Mouse (Mus musculus): ENCODE data around the gene Sgf29.
"Not testable (repeated sequence)": the region's sequence is repeated elsewhere in the genome, so short reads cannot be mapped to it uniquely, and the experiment has no call there.

Gene Sgf29

DNA sequence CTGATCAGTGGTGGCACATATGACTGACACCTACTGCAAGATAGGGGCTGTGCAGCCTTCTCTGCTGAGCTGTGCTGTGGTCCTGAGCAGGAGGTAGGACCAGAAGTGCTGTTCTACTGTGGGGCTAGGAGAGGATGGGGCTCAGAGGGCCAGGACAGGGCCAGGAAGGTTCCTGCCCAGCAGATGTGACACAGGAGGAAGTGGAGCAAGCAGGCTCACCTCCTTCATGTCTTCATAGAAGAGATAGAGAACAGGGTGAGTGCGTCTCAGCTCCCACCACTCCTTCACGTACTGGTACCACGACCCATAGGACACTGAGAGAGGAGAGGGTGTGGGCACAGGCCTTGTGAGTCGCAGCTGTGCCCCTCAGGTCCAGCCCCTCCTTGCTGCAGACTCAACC, 39.0 kb downstream of the Sgf29 start:
- not testable (repeated sequence) for DNase-seq (ENCODE audit: low spot score)

DNA sequence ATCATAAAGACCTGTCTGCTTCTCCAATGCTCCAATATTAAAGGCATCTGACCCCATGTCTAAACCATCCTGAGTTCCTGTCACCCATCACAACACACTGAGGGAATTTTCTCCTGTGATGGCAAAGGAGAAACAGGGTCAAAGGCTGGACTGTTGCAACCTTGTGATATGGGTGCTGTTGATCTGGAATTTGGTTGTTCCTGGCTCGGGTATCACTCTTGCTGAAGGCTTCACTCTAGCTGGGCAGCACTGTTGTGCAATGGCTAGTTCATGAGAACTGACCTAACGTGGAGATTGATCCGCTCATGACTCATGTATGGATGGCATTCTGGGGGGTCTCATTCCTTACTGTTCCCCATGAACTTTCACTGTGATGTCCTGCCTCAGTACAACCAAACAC, 39.9 kb downstream of the Sgf29 start:
- DNase-seq (ENCODE audit: low spot score): no peak

DNA sequence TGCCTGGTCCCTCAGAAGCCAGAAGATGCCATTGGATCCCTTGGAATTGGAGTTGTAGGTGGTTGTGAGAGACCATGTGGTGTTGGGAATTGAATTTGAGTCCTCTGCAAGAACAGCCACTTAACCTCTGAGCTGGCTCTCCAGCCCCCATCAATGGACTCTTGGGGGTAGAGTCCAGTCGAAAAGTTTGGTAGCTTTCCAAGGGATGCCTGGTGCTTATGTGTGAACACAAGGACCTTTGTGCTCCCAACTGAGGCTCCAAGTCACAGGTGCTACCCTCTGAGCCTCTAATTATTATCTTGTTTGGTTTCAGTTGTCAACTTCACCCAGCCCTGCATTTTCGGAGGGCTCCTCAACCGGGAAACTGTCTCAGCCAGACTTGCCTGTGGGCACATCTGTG, 41.6 kb downstream of the Sgf29 start:
- no peak for DNase-seq (ENCODE audit: low spot score)

DNA sequence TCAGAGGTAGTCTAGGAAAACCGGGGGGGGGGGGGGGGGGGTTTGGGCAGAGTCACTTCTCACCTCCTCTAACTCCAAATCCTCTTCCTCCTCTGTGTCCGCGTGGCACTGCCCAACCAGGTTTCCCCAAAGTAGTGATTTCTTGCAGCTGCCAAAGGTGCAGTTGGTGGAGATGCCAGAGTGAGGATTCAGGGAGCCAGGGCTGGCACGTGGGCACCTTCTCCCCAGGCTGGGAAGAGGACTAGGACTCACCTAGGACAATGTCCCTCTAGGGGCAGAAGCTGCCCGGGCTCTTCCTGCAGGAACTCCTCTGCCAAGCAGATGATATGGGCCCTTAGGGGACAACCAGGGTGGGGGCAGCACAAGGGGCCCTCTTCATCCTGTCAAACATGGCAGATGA, 42.6 kb downstream of the Sgf29 start:
- DNase-seq (ENCODE audit: low spot score): no peak

DNA sequence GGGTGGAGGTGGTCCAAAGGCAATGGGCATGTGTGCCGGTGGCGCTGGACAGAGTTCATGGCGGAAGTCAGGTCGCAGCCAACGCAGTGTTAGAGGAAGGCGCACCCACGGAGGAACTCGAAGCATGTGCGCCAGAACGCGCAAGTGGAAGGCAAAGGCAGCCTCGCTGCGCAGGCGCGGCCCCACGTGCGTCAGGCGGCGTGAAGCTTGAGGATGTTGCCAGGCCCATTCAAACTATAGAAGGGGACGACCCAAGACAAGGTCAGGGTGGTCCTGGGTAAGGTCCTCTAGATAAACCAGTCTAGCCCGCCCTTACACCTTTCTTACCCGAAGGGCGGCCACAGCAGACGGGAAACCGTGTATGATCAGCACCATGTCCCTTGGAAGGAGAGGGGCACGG, 43.3 kb downstream of the Sgf29 start:
- DNase-seq (ENCODE audit: low spot score): no peak

DNA sequence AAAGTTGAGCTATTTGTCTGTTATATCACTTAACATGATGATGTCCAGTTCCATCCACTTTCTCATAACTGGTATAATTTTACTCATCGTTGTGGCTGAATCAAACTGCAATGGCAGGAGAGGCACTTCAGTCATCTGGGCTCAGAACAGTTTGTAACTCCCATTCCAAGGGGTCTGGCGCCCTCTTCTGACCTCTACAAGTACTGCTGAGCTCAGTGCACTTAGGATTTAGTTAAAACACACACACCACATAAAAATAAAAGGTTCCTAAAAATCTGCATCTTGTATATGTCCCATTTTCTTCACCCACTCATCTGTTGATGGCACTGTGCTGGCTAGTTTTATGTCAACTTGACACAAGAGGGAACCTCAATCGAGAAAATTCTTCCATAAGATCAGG, 44.1 kb downstream of the Sgf29 start:
- peak; percentile 85 for DNase-seq (ENCODE audit: low spot score)

DNA sequence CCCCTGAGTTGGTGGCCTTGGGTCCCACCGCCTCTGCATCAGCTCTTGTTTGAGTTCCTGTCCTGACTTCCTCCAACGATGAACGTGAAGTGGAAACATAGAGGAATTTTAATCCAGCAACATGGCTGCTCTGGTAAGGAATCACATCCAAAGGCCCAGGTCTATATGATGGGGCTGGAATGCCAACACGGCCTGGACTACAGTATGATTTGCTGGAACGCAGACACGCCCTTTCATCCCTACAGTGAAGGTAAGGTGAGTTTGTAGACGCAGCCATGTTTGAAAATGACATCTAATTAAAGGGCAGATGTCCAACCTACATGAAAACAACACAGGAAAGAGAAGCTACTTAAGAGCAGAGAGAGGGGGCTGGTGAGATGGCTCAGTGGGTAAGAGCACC, 44.7 kb downstream of the Sgf29 start:
- DNase-seq (ENCODE audit: low spot score): no peak

DNA sequence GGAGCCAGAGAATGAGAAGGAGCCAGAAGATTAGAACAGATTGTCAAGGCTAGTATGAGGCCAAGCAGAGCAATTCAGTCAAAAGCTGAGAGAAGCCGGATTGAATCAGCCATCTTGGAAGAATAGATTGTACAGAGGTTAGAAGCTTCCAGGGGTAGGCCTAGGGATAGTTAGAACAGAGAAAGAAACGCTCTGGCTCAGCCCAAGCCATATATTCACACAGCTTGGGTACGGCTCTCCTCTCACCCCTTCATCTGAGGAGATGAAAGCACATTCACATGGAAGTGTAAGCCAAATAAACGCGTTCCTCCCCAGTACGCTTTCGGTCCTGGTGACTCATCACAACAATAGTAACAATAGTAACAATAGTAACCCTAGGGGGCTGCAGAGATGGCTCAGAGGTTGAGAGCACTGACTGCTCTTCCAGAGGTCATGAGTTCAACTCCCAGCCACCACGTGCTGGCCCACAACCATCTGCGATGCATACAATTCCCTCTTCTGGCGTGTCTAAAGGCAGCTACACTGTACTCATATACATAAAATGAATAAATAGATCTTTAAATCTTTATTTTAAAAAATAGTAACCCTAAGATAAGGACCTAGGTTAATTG, 45.4 kb downstream of the Sgf29 start:
- DNase-seq (ENCODE audit: low spot score): no peak

DNA sequence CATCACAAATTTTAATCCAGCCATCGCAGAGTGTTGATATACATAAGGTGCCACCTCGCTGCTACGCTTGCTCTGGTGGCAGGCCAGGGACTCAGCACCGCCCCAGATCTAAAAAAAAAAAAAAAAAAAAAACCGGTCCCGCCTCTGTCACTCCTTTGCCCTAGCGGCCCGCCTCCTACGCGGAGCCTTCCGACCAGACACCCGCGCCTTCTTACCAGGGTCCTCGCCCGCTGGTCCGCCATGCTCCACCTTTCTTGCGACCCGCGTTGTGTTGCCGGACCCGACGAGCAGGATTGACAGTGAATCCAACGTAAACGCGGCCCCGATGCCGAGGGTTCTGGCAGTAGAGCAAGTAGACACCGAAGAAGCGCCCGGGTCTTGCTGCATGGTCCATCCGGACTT, 46.1 kb downstream of the Sgf29 start, which contains the start of gene Bola2:
TSS of gene Bola2 (plus strand) at position 192 of the 402 bp plus-strand sequence.
- peak; percentile 74 for DNase-seq (ENCODE audit: low spot score)

DNA sequence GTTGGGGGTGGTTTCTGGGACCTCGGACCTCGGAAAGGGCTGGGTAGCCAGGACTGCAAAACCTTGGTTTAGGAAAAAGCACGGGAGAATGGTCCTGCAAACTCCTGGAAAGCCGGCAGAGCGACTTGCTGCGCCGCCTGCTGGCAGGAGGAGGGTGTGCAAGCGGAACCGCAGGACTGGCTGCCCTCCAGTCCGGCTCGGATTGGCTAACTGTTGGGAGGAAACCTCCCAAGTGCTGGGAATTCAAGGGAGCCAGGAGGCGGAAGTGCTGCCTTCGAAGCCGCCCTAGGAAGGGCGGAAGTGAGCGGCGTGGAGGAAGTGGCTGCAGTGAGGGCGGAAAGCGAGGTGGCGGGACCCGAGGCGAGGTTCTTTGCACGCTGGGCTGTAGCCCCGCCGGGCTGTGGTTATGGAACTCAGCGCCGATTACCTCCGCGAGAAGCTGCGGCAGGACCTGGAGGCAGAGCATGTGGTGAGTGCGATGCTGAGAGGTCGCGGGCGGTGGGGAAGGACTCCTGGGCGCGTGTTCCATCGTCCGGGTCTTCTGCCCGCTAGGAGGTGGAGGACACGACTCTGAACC, 46.6 kb downstream of the Sgf29 start, which contains the start of gene Slx1b:
TSS of gene Slx1b (minus strand) at position 154 of the 577 bp plus-strand sequence.
- peak; percentile 94 for DNase-seq (ENCODE audit: low spot score)

DNA sequence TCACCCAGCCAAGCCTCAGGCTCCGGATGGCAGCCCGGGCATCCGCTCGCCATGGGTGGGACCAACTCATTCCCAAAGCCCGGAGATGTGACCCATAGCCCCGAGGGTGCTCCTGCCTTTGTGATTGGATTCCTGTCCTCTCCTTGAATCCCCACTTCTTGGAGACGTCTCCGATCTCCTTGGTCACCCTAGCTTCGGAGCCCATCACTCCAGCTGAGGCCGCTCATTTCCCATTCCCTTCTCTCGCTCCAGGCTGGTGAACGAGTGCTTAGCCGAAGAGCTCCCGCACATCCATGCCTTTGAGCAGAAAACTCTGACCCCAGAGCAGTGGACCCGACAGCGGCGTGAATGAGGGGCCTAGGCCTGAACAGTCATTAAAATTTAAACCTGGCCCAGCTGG, 47.2 kb downstream of the Sgf29 start:
- DNase-seq (ENCODE audit: low spot score): no peak

DNA sequence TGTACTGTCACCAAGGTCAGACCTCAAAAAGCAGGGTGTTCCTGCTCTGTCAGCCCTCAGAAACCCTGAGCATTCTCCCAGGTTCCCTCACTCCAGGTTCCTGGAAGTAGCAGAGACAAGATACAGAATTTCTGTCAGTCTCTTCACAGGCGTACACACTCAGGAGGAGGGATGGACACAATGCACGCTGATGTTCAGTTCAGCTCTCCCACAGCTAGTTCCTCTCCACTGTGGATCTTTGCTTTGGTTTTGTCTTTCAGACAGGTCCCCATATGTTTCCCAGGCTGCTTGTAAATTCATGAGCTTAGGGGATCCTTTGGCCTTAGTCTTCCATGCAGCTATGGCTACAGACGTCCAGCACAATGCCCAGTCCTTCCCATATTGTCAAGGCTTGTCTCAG, 47.8 kb downstream of the Sgf29 start:
- no peak for DNase-seq (ENCODE audit: low spot score)

DNA sequence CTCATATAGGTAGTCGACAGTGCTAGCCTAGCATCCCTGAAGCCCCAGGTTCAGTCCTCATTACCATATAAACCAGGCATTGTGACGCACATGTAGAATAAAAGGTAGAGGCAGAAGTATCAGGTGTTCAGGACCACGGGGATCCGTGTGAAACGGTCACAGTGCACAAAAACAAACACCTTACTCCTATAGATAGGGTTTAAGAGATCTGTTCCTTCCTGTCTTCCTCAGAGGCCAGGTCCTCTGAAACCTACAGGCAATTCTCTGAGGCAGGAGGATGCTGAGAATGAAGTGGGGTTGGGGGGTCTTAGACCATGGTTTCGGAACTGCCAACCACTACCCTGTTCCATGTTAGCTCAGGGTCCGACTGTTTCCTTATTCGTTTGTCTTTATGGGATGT, 48.7 kb downstream of the Sgf29 start:
- no peak for DNase-seq (ENCODE audit: low spot score)

DNA sequence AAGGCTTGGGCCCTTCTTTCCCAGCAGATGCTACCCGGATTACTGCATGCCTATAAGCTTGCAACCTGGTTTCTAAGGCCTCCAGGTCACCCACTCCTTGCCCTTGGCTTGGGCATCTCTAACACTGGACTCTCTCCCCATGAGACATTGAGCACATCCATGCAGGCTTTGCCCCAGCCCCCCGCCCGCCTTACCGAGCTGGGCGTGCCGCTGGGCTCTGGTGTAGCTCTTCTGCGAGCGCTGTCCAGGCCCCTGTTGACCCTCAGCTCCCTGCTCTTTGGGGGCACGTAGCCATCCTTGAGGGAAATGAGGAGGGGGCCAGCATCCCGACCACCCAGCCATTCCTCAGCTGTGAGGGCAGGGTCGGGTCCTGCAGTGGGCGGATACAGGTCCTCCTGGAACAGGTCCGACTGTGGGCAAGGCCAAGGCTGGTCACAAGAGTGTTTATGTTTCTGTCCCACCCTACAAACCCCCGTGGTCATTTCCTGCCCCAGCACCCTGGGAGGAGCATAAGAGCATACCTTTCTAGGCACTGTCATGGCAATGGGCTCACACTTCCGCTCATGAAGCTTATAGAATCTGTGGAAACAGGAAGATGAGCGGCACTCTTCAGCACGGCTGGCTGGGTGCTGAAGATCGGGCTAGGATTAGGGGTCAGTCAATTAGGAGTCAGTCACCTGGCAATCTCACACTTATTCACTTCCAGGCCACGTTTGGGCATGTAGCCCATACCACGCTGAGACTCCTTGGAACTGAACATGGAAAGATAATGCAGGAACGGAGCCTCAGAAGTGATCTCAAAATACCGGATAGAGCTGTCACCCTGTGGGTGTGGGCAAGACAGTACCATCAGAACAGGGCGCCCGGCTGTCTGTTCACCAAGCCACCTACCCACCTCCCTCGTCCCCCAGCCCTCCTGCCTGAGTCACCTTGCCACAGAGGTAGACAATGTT, 51.2 kb downstream of the Sgf29 start:
- DNase-seq (ENCODE audit: low spot score): no peak

DNA sequence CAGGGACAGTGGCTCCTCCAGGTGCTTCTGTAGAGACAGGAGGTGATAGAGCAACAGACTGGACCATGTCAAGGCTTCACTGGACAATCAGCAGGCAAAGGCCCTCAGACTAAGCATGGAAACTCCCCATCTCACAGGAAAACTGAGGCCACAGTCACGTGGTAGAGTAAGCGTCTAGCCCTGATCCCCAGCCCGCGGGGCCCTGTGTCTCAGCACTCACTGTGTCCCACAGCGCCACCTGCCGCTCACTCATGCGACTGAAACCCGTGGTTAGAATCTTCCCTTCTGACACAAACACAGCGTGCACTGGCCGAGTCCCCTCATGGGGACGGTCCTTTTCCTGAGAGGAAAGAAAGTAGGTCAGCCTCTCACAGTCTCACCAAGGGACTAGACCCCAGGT, 52.0 kb downstream of the Sgf29 start:
- peak; percentile 91 for DNase-seq (ENCODE audit: low spot score)

DNA sequence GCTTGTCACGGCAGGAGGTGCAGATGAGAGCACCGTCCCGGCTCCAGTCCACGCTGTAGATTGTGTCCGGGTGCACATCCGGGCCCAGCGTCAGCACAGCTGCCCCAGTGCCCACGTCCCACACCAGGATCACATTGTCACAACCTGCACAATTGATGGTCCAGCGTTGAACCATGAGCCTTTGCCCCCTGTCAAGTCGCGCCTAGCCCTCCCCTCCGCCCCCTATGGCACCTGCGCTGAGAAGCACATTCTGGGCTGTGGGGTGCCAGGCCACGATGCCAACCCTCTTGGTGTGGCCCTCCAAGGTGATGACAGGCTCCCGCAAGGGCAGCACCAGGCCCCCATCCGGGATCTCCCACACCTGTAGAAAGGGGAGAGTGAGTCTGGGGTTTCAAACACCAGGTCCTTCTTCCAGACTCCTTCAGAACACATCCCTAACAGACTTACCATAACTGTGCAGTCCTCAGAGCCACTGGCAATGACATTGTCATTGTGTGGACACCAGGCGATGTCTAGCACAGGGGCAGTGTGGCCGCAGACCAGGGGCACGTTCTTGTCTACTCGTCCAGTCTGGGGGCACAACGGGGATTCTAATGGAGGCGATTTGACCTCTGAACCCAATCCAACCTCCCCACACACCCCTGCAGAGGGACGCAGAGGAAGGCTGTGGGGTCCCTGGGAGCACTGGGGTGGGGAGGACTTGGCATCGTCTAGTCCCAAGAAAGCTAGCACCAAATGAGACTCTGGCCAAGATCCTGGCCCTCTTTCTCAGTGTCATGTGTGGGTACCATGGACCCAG, 52.6 kb downstream of the Sgf29 start:
- no peak for DNase-seq (ENCODE audit: low spot score)

DNA sequence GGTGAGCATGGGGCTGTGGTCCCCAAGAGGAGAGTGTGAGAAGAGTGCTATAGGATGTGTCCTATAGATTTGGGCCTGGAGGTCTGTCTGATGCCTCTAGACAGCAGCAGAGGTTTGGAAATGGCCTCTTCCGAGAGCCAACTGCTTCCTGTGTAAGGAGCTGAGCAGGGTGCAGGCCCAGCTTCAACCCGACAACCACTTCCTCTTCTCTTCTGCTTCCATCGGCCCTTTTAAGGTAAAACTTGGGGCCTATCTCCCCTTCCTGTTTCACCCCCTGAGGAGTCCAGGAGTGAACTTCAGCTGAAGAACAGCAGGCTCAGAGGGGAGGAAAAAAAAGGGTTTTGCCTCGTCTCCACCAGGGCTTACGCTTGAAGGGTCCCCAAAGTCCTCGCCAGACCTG, 53.2 kb downstream of the Sgf29 start:
- peak; percentile 88 for DNase-seq (ENCODE audit: low spot score)

DNA sequence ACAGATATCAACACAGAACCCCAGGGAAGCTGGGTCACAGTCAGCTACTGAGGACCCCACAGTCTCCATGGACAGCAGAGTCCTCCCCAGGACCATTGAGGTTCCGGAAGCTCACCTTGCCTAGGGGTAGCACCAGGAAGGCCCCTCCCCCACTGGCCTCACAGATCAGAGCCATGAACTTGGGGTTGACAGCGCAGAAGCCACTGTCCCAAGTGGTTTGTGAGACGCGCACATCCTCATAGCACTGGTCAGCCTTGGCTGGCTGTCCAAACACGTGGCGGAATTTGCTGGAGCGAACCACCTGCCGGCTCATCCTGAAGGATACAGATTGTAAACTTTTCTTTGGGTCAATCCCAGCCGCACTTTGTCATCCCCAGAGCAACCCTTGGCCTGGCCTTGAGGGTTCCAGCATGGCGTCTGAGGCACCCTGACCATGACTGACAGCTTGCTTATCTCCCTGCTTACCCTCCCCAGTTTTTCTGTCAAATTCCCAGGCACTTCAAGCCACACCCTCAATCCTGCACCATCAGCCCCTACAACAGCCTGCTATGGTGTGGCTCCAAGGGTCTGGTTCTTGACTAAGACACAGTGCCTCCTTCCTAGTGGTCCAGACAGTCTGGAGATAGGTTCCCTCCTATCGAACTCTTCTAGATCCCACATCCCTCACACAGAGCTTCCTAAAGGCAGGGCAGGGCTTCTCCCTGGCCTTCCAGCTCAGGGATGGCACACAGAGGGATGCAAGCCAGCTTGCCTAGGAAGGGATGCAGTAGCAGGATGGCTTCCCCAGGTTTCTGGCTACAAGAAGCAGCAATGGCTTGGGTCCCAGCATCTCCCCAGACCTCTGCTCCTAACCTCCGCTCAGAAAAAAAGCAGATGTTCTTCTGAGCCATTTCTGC, 54.0 kb downstream of the Sgf29 start:
- DNase-seq (ENCODE audit: low spot score): no peak

DNA sequence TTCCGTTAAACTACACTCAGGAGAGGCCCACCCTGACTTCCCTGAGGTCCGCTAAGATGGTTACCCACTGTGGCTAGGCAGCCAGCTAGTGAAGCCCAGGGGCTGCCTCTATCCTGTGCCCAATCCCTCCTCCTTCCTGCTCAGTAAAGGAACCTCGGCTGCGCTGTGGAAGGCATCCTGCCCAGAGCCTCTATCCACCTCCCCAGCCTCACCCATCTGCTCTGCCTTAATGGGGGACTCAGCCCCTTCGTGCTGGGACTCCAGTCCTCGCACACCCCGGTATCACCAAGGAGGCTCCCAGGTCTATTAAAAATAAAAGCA, 54.6 kb downstream of the Sgf29 start:
- DNase-seq (ENCODE audit: low spot score): peak; percentile 42

DNA sequence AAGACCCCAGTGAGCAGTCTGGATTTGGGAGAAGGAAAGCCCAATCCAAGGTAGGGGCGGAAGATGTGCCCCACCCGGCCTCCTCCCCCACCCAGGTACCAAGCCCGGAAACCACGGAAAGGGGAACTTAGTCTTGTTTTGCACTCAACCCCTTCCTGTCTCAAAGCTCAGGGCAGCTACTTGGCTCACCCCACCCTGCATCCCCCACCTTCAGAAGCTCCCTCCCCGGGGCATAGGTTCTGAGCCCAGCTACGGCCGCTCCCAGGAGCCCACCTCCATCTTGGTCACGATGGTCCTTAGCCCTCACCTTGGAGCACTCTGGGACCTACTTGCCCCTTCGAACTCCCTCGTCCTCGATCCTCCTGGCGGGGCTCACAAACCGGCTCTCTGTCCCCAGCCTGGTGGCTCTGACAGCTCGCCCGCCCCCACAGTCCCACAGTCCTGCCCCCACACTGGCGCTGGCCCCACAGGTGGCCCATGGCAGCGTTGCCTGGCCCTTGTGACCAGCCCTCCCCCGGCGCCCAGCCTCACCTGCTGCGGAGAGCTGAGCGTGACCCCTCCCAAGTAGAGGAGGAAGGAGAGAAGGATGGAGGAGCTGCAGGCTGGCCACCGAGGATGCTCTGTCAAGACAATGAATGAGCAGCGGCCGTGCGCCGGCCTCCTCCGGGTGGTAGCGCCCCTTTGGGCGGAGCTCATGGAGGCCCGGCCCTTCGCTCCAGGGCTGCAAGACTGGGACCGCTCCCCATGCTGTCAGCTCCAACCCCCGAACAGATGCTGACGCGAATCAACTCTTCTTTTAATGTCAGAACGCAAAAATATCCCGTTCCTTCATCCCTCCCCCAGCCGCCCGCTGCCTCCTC, 55.2 kb downstream of the Sgf29 start:
- DNase-seq (ENCODE audit: low spot score): peak; percentile 87

Measured in T-cell, adult 2 months (primary cell).